Mouse (Mus musculus) forebrain, embryonic 16.5 days (tissue): ENCODE results near the gene Hexdc. TPM values are rescaled to one million over a fixed set of nuclear protein-coding genes. Genes with fewer than 3 reads are reported as not detected.

Experiments used
- ATAC-seq: fragments of 200-750 bp; cut with Nextera tagmentation; 2 replicates; pipeline ENCODE4 v1.8.0; 2017; ENCODE audit warnings: mild to moderate bottlenecking, moderate library complexity
- H3K27ac ChIP-seq: fragments of 300-500 bp; sonication (generic); 2 replicates; pipeline ENCODE4 v1.5.1; 2014; ENCODE audit warnings: low read length, control low read depth
- H3K27me3 ChIP-seq: fragments of 300-500 bp; sonication (generic); replicated peaks from 2 replicates; pipeline ENCODE4 v1.6.1; 2014; ENCODE audit warnings: low read length; ENCODE audit not compliant: control insufficient read depth, insufficient read depth
- H3K36me3 ChIP-seq: fragments of 300-500 bp; sonication (generic); 2 replicates; pipeline ENCODE4 v1.6.1; 2014; ENCODE audit not compliant: control insufficient read depth, insufficient read depth
- H3K4me1 ChIP-seq: fragments of 300-500 bp; sonication (generic); replicated peaks from 2 replicates; pipeline ENCODE4 v1.6.1; 2014; ENCODE audit warnings: low read length; ENCODE audit not compliant: control insufficient read depth, insufficient read depth
- H3K4me2 ChIP-seq: fragments of 300-500 bp; sonication (generic); 2 replicates; pipeline ENCODE4 v1.6.1; 2014; ENCODE audit warnings: mild to moderate bottlenecking, low read length, control low read depth
- H3K4me3 ChIP-seq: fragments of 300-500 bp; sonication (generic); replicated peaks from 2 replicates; pipeline ENCODE4 v1.5.1; 2014; ENCODE audit warnings: mild to moderate bottlenecking, low read length, control low read depth
- H3K9ac ChIP-seq: fragments of 300-500 bp; sonication (generic); replicated peaks from 2 replicates; pipeline ENCODE4 v1.6.1; 2014; ENCODE audit warnings: low read depth, low read length, control low read depth
- H3K9me3 ChIP-seq: fragments of 300-500 bp; sonication (generic); 2 replicates; pipeline ENCODE4 v1.6.1; 2016; ENCODE audit warnings: low read length; ENCODE audit not compliant: control insufficient read depth
- WGBS: fragments of 180-500 bp; shearing (Covaris S2); extraction: QIAGEN DNeasy Blood & Tissue Kit; methylation state at CpG from one replicate; pipeline ENCODE4 v1.1.7; 2014; 5-methylcytosine and 5-hydroxymethylcytosine counted together
- polyA plus RNA-seq: library from polyadenylated mRNA; unstranded; fragments of >200 nt; fragmentation: Nextera tagmentation; extraction: Ambion mirVana; gene quantifications from 2 replicates; pipeline ENCODE4 v1.2.1, GENCODE M21; 2015

The Hexdc gene
- polyA plus RNA-seq, 1 experiment from 2014 or later = 22.9 TPM

DNA sequence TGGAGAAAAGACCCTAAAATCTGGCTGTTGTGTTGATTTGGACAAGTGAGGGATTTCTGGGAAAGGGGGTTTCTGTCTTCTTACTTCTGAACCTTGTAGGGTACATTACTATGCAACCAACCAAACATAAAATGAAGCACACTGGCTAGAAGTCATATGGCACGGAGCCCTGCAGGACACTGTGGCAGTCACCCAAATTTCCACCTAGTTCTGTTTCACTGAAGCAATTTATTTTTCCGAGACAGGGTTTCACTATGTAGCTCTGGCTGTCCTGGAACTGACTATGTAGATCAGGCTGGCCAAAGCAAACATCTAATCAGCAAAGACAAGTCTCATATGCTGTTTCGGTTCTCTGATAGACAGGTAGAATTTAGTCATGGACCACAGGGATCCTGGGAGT, 14.6 kb upstream of the Hexdc start:
- no peaks in the 10 kb centered on the region for H3K27me3 ChIP-seq
- no peaks in the 10 kb centered on the region for H3K4me1 ChIP-seq
- WGBS = 86% methylated on average over 3 of the region's 3 CpGs
- no peak for ATAC-seq
- H3K4me2 ChIP-seq = no peak overlapping the region
- no peak overlapping the region for H3K4me3 ChIP-seq
- H3K9me3 ChIP-seq = no peaks in the 10 kb centered on the region
- H3K36me3 ChIP-seq = no peaks in the 10 kb centered on the region
- H3K27ac ChIP-seq = no peak overlapping the region
- no peak overlapping the region for H3K9ac ChIP-seq

GRCm38 (mm10) chr11:121192742-121193141, 11.5 kb upstream of the Hexdc start:
- Histone ChIP-seq H3K4me2 (no peak overlapping the region), H3K36me3 (no peaks in the 10 kb centered on the region), H3K4me3 (no peak overlapping the region), H3K27ac (no peak overlapping the region), H3K9ac (no peak overlapping the region), H3K4me1 (no peaks in the 10 kb centered on the region), H3K9me3 (no peaks in the 10 kb centered on the region), H3K27me3 (no peaks in the 10 kb centered on the region)
- WGBS = 67% methylated on average over 2 of the region's 2 CpGs
- ATAC-seq = no peak

GRCm38 (mm10) chr11:121193415-121193814, 10.8 kb upstream of the Hexdc start:
- Histone ChIP-seq H3K4me2 (no peak overlapping the region), H3K4me3 (no peak overlapping the region), H3K36me3 (no peaks in the 10 kb centered on the region), H3K9ac (no peak overlapping the region), H3K27me3 (no peaks in the 10 kb centered on the region), H3K4me1 (no peaks in the 10 kb centered on the region), H3K27ac (no peak overlapping the region), H3K9me3 (no peaks in the 10 kb centered on the region)
- 80% methylated on average over 3 of the region's 3 CpGs for WGBS
- no peak for ATAC-seq

- Histone ChIP-seq H3K4me1 (peaks cover under 1% of the 10 kb centered on the region), H3K27ac (no peak overlapping the region), H3K9ac (no peak overlapping the region), H3K36me3 (no peaks in the 10 kb centered on the region), H3K9me3 (no peaks in the 10 kb centered on the region), H3K4me2 (no peak overlapping the region), H3K27me3 (no peaks in the 10 kb centered on the region), H3K4me3 (no peak overlapping the region)
- WGBS = 63% methylated on average over 2 of the region's 2 CpGs
- no peak for ATAC-seq
Measured at GRCm38 (mm10) chr11:121198622-121199021, 5.6 kb upstream of the Hexdc start.

- 77% methylated on average over 4 of the region's 4 CpGs for WGBS
- Histone ChIP-seq H3K9me3 (no peaks in the 10 kb centered on the region), H3K4me1 (peaks cover 7% of the 10 kb centered on the region), H3K27me3 (no peaks in the 10 kb centered on the region), H3K9ac (no peak overlapping the region), H3K4me3 (no peak overlapping the region), H3K27ac (no peak overlapping the region), H3K36me3 (no peaks in the 10 kb centered on the region), H3K4me2 (no peak overlapping the region)
- no peak for ATAC-seq
Measured at GRCm38 (mm10) chr11:121199851-121200250, 4.4 kb upstream of the Hexdc start.

DNA sequence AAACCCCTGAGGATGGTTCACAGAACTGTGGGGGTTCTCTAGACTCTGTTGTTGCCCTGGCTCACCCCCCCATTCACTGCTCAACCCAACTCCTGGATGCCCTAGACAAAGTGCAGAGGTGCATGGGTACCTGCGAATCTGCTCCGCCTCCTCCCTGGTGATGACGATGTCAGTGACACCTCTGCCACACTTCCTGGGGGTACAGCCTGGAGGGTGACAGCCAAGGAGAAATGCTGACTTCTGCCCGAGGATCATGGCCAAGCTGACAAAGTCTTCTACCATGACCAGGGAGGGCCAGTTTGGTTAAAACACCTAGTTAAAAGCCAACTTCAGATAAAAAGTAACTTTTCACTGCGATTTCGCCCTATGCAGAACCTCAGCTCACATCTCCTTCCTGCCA, 3.5 kb upstream of the Hexdc start:
- no peak overlapping the region for H3K4me2 ChIP-seq
- H3K27ac ChIP-seq = no peak overlapping the region
- no peak overlapping the region for H3K4me3 ChIP-seq
- no peaks in the 10 kb centered on the region for H3K36me3 ChIP-seq
- ATAC-seq = no peak
- no peak overlapping the region for H3K9ac ChIP-seq
- peaks cover 12% of the 10 kb centered on the region for H3K4me1 ChIP-seq
- H3K9me3 ChIP-seq = no peaks in the 10 kb centered on the region
- 97% methylated on average over 6 of the region's 6 CpGs for WGBS
- H3K27me3 ChIP-seq = no peaks in the 10 kb centered on the region

- Histone ChIP-seq H3K4me2 (no peak overlapping the region), H3K4me3 (no peak overlapping the region), H3K9ac (no peak overlapping the region), H3K9me3 (no peaks in the 10 kb centered on the region), H3K27ac (no peak overlapping the region), H3K4me1 (peaks cover 12% of the 10 kb centered on the region), H3K27me3 (no peaks in the 10 kb centered on the region), H3K36me3 (no peaks in the 10 kb centered on the region)
- ATAC-seq = no peak
- WGBS = 49% methylated on average over 11 of the region's 11 CpGs
Measured at GRCm38 (mm10) chr11:121201436-121202198, 2.6 kb upstream of the Hexdc start.

DNA sequence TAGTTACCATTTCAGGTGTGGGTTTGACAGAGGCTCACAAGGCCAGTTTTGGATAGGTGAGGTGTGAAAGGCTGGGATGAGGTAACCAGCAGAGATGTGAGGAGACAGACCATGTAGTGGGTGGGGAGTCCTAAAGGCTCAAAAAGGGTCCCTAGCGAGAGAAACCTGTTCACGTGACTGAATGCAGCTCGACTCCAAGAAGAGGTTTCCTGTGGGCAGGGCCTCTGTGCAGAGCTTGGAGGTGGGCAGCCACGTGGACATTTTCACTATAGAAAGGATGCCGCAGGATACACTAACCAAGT, 423 bp upstream of the Hexdc start:
- ATAC-seq = no peak
- Histone ChIP-seq H3K4me2 (peak overlapping the region; percentile 59), H3K27ac (peak overlapping the region; percentile 37), H3K4me1 (peaks cover 12% of the 10 kb centered on the region), H3K27me3 (no peaks in the 10 kb centered on the region), H3K36me3 (peaks cover 3% of the 10 kb centered on the region; the same call in 1 of the 2 replicates), H3K9me3 (no peaks in the 10 kb centered on the region), H3K4me3 (peak overlapping the region; percentile 77), H3K9ac (peak overlapping the region; percentile 81)
- 0% methylated on average over 5 of the region's 5 CpGs for WGBS

DNA sequence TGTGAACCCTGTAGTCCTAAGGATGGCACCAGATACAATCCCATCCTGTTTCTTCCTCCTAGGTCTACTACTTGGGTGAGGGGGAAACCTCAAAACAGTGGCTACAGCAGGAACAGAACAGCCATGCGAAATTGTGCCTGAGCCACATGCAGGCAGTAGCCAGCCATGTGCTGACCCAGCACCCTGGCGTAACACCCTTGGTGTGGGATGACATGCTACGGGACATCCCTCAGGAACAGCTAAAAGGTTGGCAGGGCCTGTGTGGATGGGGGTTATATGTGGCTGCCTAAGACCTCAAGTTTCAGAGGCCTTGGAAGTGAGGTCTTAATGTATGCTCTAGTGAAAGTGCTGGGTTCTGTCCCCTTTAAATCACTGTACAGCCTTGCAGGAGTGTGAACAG, 12.6 kb downstream of the Hexdc start:
- Histone ChIP-seq H3K4me1 (no peaks in the 10 kb centered on the region), H3K36me3 (peaks cover 14% of the 10 kb centered on the region), H3K9me3 (no peaks in the 10 kb centered on the region), H3K4me3 (no peak overlapping the region), H3K27me3 (no peaks in the 10 kb centered on the region), H3K9ac (no peak overlapping the region), H3K27ac (no peak overlapping the region), H3K4me2 (no peak overlapping the region)
- 97% methylated on average over 3 of the region's 3 CpGs for WGBS
- no peak for ATAC-seq

- Histone ChIP-seq H3K36me3 (peaks cover 31% of the 10 kb centered on the region), H3K27ac (no peak overlapping the region), H3K27me3 (no peaks in the 10 kb centered on the region), H3K4me2 (no peak overlapping the region), H3K9me3 (no peaks in the 10 kb centered on the region), H3K4me1 (no peaks in the 10 kb centered on the region), H3K9ac (no peak overlapping the region), H3K4me3 (no peak overlapping the region)
- no peak for ATAC-seq
- 90% methylated on average over 11 of the region's 11 CpGs for WGBS
Measured at GRCm38 (mm10) chr11:121219776-121220175, 15.5 kb downstream of the Hexdc start.
